Mouse (Mus musculus): ENCODE data around the gene Krt36.

DNA sequence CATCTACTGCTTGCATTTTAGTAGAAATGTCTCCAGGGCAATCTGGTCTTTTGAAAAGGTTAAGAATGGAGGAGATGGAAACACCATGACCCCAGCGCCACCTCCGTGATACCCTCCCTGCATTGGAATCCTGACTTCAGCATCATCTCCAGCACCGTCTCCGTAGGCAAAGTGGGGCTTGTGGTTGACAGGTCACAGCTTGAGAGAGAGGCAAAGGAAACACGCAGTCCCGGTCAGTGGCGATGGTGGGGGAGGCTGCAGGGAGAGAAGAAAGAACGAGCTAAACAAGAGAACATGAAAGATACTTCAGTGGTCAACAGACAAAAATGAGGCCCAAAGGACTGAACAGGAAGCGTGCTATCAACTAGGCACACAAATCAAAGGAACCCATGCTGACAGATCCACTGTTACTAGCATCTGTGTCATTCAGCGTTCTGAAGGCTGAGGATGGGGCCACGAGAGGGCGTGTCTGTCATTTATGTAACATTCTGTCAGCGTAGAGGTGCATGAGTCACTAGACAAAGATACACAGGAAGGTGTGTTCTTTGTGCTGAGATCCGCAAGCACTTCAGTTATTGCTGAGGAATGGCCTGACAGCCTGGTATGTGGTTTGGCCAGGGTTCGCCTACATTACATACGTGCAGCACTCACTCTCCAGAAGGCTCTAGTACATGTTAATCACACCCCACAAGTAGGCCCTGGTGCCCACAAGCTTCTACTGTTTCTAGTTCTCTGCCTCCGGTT lies 38.0 kb downstream of the Krt36 start:
- TF ChIP-seq GABPA (IDR thresholded peaks at IDR 0.05; ENCODE audit: low read depth, low read length) (no peak), HCFC1 (IDR thresholded peaks at IDR 0.05; ENCODE audit: low read depth, low read length) (no peak), POLR2A (IDR thresholded peaks at IDR 0.05; ENCODE audit: control insufficient read depth in 1 of 2, insufficient read depth in 1 of 2, low read depth in 1 of 2, low read length in 2 of 2, poor library complexity in 1 of 2) (no peak), TAL1 (IDR thresholded peaks at IDR 0.05; ENCODE audit: low read length) (no peak), GATA1 (IDR thresholded peaks at IDR 0.05; ENCODE audit: low read depth, low read length) (no peak), CTCF (IDR thresholded peaks at IDR 0.05 in 2 of 3, conservative IDR thresholded peaks at IDR 0.05 in 1 of 3; ENCODE audit: control insufficient read depth in 1 of 3, insufficient read depth in 1 of 3, low read depth in 2 of 3, low read length in 3 of 3, poor library complexity in 1 of 3, severe bottlenecking in 1 of 3) (no peak), EP300 (IDR thresholded peaks at IDR 0.05; ENCODE audit: low read depth in 1 of 2, low read length in 2 of 2) (no peak), SIN3A (IDR thresholded peaks at IDR 0.05; ENCODE audit: low read length) (no peak)
